Mouse (Mus musculus): ENCODE results near the gene B4galnt3. TPM values are rescaled to one million over a fixed set of nuclear protein-coding genes. Genes with fewer than 3 reads are reported as not detected.

B4galnt3 gene
- polyA plus RNA-seq, 1 experiment: 0.65 TPM

- no peak for TF ChIP-seq POLR2A (IDR thresholded peaks at IDR 0.05; ENCODE audit: borderline replicate concordance, insufficient read depth, low read length)
- TF ChIP-seq CTCF (IDR thresholded peaks at IDR 0.05; ENCODE audit: borderline replicate concordance, insufficient read depth, low read depth, low read length): no peak
- DNase-seq: no peak
- no peak overlapping the region for H3K27ac ChIP-seq (ENCODE audit: insufficient read depth, low read length)
- no peak overlapping the region for H3K4me3 ChIP-seq (replicated peaks; ENCODE audit: insufficient read depth, low read depth, low read length)
- H3K4me1 ChIP-seq (ENCODE audit: control insufficient read depth, insufficient read depth, low read length): no peaks in the 10 kb centered on the region
- WGBS: 86% methylated on average over 4 of the region's 4 CpGs
- H3K27me3 ChIP-seq (ENCODE audit: control insufficient read depth, insufficient read depth, low read length): no peaks in the 10 kb centered on the region
Measured at GRCm38 (mm10) chr6:120183771-120184170, 110.6 kb downstream of the B4galnt3 start.

- H3K27ac ChIP-seq (ENCODE audit: insufficient read depth, low read length): no peak overlapping the region
Measured at GRCm38 (mm10) chr6:120182160-120182559, 112.2 kb downstream of the B4galnt3 start.

GRCm38 (mm10) chr6:120180492-120180891 lies 113.9 kb downstream of the B4galnt3 start:
- Histone ChIP-seq H3K27ac (ENCODE audit: insufficient read depth, low read length) (no peak overlapping the region), H3K4me3 (replicated peaks; ENCODE audit: insufficient read depth, low read depth, low read length) (no peak overlapping the region), H3K4me1 (ENCODE audit: control insufficient read depth, insufficient read depth, low read length) (no peaks in the 10 kb centered on the region), H3K27me3 (ENCODE audit: control insufficient read depth, insufficient read depth, low read length) (no peaks in the 10 kb centered on the region)
- WGBS: 88% methylated on average over 4 of the region's 4 CpGs
- TF ChIP-seq CTCF (IDR thresholded peaks at IDR 0.05; ENCODE audit: borderline replicate concordance, insufficient read depth, low read depth, low read length) (no peak), POLR2A (IDR thresholded peaks at IDR 0.05; ENCODE audit: borderline replicate concordance, insufficient read depth, low read length) (no peak)
- DNase-seq: no peak

More at GRCm38 (mm10) chr6:120182160-120182559, 112.2 kb downstream of the B4galnt3 start:
- Histone ChIP-seq H3K27me3 (ENCODE audit: control insufficient read depth, insufficient read depth, low read length) (no peaks in the 10 kb centered on the region), H3K4me3 (replicated peaks; ENCODE audit: insufficient read depth, low read depth, low read length) (no peak overlapping the region), H3K4me1 (ENCODE audit: control insufficient read depth, insufficient read depth, low read length) (no peaks in the 10 kb centered on the region)
- no peak for DNase-seq
- no peak for TF ChIP-seq POLR2A (IDR thresholded peaks at IDR 0.05; ENCODE audit: borderline replicate concordance, insufficient read depth, low read length)
- TF ChIP-seq CTCF (IDR thresholded peaks at IDR 0.05; ENCODE audit: borderline replicate concordance, insufficient read depth, low read depth, low read length): no peak
- WGBS: 54% methylated on average over 5 of the region's 5 CpGs

DNA sequence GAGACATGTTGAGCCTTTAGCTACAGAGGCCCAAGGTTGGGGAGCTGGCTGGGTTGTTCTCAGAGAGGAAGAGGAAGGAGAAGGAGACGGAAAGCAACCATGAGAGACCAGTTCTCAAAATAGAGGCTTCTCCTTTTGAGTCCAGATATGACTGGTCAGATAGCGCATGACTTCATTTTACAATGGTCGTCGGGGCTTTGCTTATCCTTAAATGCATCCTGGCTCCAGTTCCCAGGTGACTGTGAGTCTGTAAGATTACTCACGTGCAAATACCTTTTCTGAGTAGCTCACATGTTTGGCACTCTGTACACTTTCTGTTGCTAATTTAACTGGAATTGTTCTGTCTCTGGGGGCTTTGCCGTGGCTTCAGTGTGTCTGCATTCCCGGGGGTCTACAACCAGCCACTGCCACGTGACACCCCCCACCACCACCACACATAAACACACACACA lies 114.6 kb downstream of the B4galnt3 start:
- no peak for DNase-seq
- Histone ChIP-seq H3K4me3 (replicated peaks; ENCODE audit: insufficient read depth, low read depth, low read length) (no peak overlapping the region), H3K4me1 (ENCODE audit: control insufficient read depth, insufficient read depth, low read length) (no peaks in the 10 kb centered on the region), H3K27me3 (ENCODE audit: control insufficient read depth, insufficient read depth, low read length) (no peaks in the 10 kb centered on the region), H3K27ac (ENCODE audit: insufficient read depth, low read length) (no peak overlapping the region)
- TF ChIP-seq CTCF (IDR thresholded peaks at IDR 0.05; ENCODE audit: borderline replicate concordance, insufficient read depth, low read depth, low read length): no peak
- TF ChIP-seq POLR2A (IDR thresholded peaks at IDR 0.05; ENCODE audit: borderline replicate concordance, insufficient read depth, low read length): no peak
- WGBS: 73% methylated on average over 8 of the region's 8 CpGs

- WGBS: 87% methylated on average over 6 of the region's 6 CpGs
- Histone ChIP-seq H3K4me1 (ENCODE audit: control insufficient read depth, insufficient read depth, low read length) (no peaks in the 10 kb centered on the region), H3K27ac (ENCODE audit: insufficient read depth, low read length) (no peak overlapping the region), H3K4me3 (replicated peaks; ENCODE audit: insufficient read depth, low read depth, low read length) (no peak overlapping the region), H3K27me3 (ENCODE audit: control insufficient read depth, insufficient read depth, low read length) (no peaks in the 10 kb centered on the region)
- no peak for DNase-seq
- TF ChIP-seq CTCF (IDR thresholded peaks at IDR 0.05; ENCODE audit: borderline replicate concordance, insufficient read depth, low read depth, low read length): no peak
- no peak for TF ChIP-seq POLR2A (IDR thresholded peaks at IDR 0.05; ENCODE audit: borderline replicate concordance, insufficient read depth, low read length)
Measured at GRCm38 (mm10) chr6:120179044-120179755, 115.2 kb downstream of the B4galnt3 start.

DNA sequence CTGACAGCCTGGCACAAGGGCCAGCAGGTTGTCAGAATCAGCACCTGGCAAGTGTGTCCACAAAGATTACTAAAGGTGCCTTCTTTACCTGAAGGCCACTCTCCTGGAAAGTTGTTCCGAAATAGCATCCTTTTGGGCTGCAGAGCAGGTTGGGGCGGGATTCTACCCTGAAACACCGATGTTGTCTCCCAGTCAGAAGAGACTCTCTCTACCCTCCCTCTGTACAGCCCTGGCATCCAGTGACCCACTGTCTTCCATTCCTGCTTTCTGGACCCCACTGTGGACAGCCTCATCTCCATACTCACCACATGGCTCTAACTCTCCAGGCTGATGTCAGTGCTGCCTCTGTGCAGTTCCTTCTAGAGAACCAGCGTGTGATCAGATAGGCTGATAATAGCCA lies 118.7 kb downstream of the B4galnt3 start:
- whole genome bisulfite sequencing: 94% methylated on average over 4 of the region's 4 CpGs
- DNase-seq: no peak
- Histone ChIP-seq H3K4me1 (ENCODE audit: control insufficient read depth, insufficient read depth, low read length) (no peaks in the 10 kb centered on the region), H3K27ac (ENCODE audit: insufficient read depth, low read length) (no peak overlapping the region), H3K27me3 (ENCODE audit: control insufficient read depth, insufficient read depth, low read length) (no peaks in the 10 kb centered on the region), H3K4me3 (replicated peaks; ENCODE audit: insufficient read depth, low read depth, low read length) (no peak overlapping the region)
- TF ChIP-seq CTCF (IDR thresholded peaks at IDR 0.05; ENCODE audit: borderline replicate concordance, insufficient read depth, low read depth, low read length): no peak
- no peak for TF ChIP-seq POLR2A (IDR thresholded peaks at IDR 0.05; ENCODE audit: borderline replicate concordance, insufficient read depth, low read length)

DNA sequence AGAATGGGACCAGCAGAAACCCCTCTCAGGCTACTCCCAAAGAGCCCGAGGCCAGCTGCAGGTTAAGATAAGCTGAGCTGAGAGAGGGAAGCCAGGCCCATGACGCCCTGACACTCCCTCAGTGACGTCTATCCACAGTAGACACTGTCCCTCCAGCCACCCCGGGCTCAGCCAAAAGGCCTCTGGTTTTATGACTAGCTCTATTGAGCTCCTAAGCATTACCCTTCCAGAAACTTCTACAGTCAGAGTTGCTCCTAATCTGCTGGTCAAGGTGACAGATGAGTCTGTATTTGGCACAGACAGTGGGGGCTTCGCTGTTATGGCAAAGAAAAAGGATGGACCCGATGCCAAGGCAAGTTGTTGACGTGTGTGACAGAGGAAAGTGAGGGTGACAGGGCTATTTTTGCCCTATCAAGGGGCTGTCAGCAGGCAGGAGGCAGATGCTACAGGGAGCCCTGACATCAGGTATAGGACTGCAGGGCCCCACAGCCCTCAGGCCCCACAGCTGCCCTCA lies 119.7 kb downstream of the B4galnt3 start:
- Histone ChIP-seq H3K27ac (ENCODE audit: insufficient read depth, low read length) (no peak overlapping the region), H3K27me3 (ENCODE audit: control insufficient read depth, insufficient read depth, low read length) (no peaks in the 10 kb centered on the region), H3K4me1 (ENCODE audit: control insufficient read depth, insufficient read depth, low read length) (no peaks in the 10 kb centered on the region), H3K4me3 (replicated peaks; ENCODE audit: insufficient read depth, low read depth, low read length) (no peak overlapping the region)
- TF ChIP-seq CTCF (IDR thresholded peaks at IDR 0.05; ENCODE audit: borderline replicate concordance, insufficient read depth, low read depth, low read length): no peak
- 44% methylated on average over 7 of the region's 7 CpGs for WGBS
- no peak for DNase-seq

GRCm38 (mm10) chr6:120174028-120174601 lies 120.2 kb downstream of the B4galnt3 start:
- 85% methylated on average over 6 of the region's 6 CpGs for WGBS
- TF ChIP-seq CTCF (IDR thresholded peaks at IDR 0.05; ENCODE audit: borderline replicate concordance, insufficient read depth, low read depth, low read length) (no peak), POLR2A (IDR thresholded peaks at IDR 0.05; ENCODE audit: borderline replicate concordance, insufficient read depth, low read length) (no peak)
- H3K27ac ChIP-seq (ENCODE audit: insufficient read depth, low read length): no peak overlapping the region

More at GRCm38 (mm10) chr6:120174028-120174601, 120.2 kb downstream of the B4galnt3 start:
- Histone ChIP-seq H3K27me3 (ENCODE audit: control insufficient read depth, insufficient read depth, low read length) (no peaks in the 10 kb centered on the region), H3K4me3 (replicated peaks; ENCODE audit: insufficient read depth, low read depth, low read length) (no peak overlapping the region), H3K4me1 (ENCODE audit: control insufficient read depth, insufficient read depth, low read length) (no peaks in the 10 kb centered on the region)
- DNase-seq: no peak

Measured in cerebellum, adult 2 months (tissue).